Mouse (Mus musculus) gastrocnemius, postnatal 10 days (tissue): Measurements from ENCODE around the gene Med13l. TPM values are rescaled to one million over a fixed set of nuclear protein-coding genes. Genes with fewer than 3 reads are reported as not detected.

Experiments
- DNase-seq: peaks from one replicate; pipeline ENCODE4 v3.0.0; 2021; ENCODE audit warnings: mixed read lengths
- long read RNA-seq, 2 experiments: library from polyadenylated mRNA; stranded (forward); transcript quantifications; one replicate each; pipeline ENCODE4 v2.0.0; 2021
- total RNA-seq, 2 experiments: library from RNA; stranded (reverse); gene quantifications; 2 replicates each; pipeline ENCODE4 v1.2.3; 2021

Med13l gene
- 10 to 100 TPM; 27.0 to 27.1 TPM for total RNA-seq
- long read RNA-seq, experiment 1, partial matches to known transcripts: 7 of 7 reads
- long read RNA-seq, experiment 1, other reads (novel, unspliced or antisense): 0 of 7 reads
- long read RNA-seq, experiment 2, partial matches to known transcripts: 7 of 8 reads
- long read RNA-seq, experiment 2, other reads (novel, unspliced or antisense): 1 of 8 reads

GRCm38 (mm10) chr5:118560385-118561085 lies at the start of gene Med13l:
Gene Med13l, plus strand, starts transcription at chr5:118560679.
- peak; percentile 82 for DNase-seq

- no peak for DNase-seq
Observed at GRCm38 (mm10) chr5:118510969-118511368, 49.5 kb upstream of the Med13l start.

- DNase-seq: no peak
Observed at GRCm38 (mm10) chr5:118513005-118513404, 47.5 kb upstream of the Med13l start.

GRCm38 (mm10) chr5:118513629-118514526 lies 46.6 kb upstream of the Med13l start:
- peak; percentile 50 for DNase-seq

GRCm38 (mm10) chr5:118514527-118514831 lies 46.0 kb upstream of the Med13l start:
- DNase-seq: no peak

- no peak for DNase-seq
Observed at GRCm38 (mm10) chr5:118514842-118515241, 45.6 kb upstream of the Med13l start.

GRCm38 (mm10) chr5:118515280-118515721 lies 45.2 kb upstream of the Med13l start:
- no peak for DNase-seq

GRCm38 (mm10) chr5:118516066-118516465 lies 44.4 kb upstream of the Med13l start:
- no peak for DNase-seq

GRCm38 (mm10) chr5:118516470-118516869 lies 44.0 kb upstream of the Med13l start:
- no peak for DNase-seq

- DNase-seq: no peak
Observed at GRCm38 (mm10) chr5:118520457-118520856, 40.0 kb upstream of the Med13l start.

GRCm38 (mm10) chr5:118524400-118524799 lies 36.1 kb upstream of the Med13l start:
- DNase-seq: no peak

- DNase-seq: no peak
Observed at GRCm38 (mm10) chr5:118525634-118526033, 34.8 kb upstream of the Med13l start.

GRCm38 (mm10) chr5:118526504-118526903 lies 34.0 kb upstream of the Med13l start:
- DNase-seq: no peak

- DNase-seq: no peak
Observed at GRCm38 (mm10) chr5:118529241-118529640, 31.2 kb upstream of the Med13l start.

- DNase-seq: no peak
Observed at GRCm38 (mm10) chr5:118532125-118532524, 28.4 kb upstream of the Med13l start.

- DNase-seq: no peak
Observed at GRCm38 (mm10) chr5:118532659-118533058, 27.8 kb upstream of the Med13l start.

GRCm38 (mm10) chr5:118534407-118534921 lies 26.0 kb upstream of the Med13l start:
- no peak for DNase-seq

GRCm38 (mm10) chr5:118535130-118535529 lies 25.3 kb upstream of the Med13l start:
- DNase-seq: peak; percentile 25

- DNase-seq: no peak
Observed at GRCm38 (mm10) chr5:118538487-118538886, 22.0 kb upstream of the Med13l start.

- DNase-seq: no peak
Observed at GRCm38 (mm10) chr5:118543816-118544215, 16.7 kb upstream of the Med13l start.

GRCm38 (mm10) chr5:118550493-118550892 lies 10.0 kb upstream of the Med13l start:
- no peak for DNase-seq

GRCm38 (mm10) chr5:118553290-118553689 lies 7.2 kb upstream of the Med13l start:
- no peak for DNase-seq

- DNase-seq: no peak
Observed at GRCm38 (mm10) chr5:118555305-118555704, 5.2 kb upstream of the Med13l start.
